ENCODE assay signal across 20 mouse cellular contexts in genomic region chr16:45643944-45644343, GRCm38 (mm10). TPM values are rescaled to one million over a fixed set of nuclear protein-coding genes. Genes with fewer than 3 reads are reported as not detected.
"Had no signal": no experiment of that assay in that cellular context is flagged by ENCODE, and none has a peak within 500 bp of the region (broad histone marks: within the 10 kb centered on the region; RNA-seq: fewer than 3 reads in every experiment).

No protein-coding gene starts in this region.

- ATAC-seq: midbrain, embryonic 15.5 days had no signal

- H3K27ac ChIP-seq: limb, embryonic 12.5 days; limb, embryonic 15.5 days; liver, embryonic 14.5 days; lung, embryonic 15.5 days; midbrain, embryonic 15.5 days; neural tube, embryonic 13.5 days had no signal

- H3K9ac ChIP-seq: limb, embryonic 12.5 days; limb, embryonic 15.5 days; liver, embryonic 14.5 days; lung, embryonic 15.5 days; midbrain, embryonic 15.5 days; neural tube, embryonic 13.5 days had no signal

- H3K4me2 ChIP-seq: limb, embryonic 12.5 days; limb, embryonic 15.5 days; lung, embryonic 15.5 days; midbrain, embryonic 11.5 days; midbrain, embryonic 15.5 days; neural tube, embryonic 13.5 days had no signal

- H3K4me1 ChIP-seq: lung, embryonic 15.5 days; midbrain, embryonic 15.5 days; neural tube, embryonic 13.5 days had no signal

- H3K36me3 ChIP-seq: limb, embryonic 12.5 days; limb, embryonic 15.5 days; lung, embryonic 15.5 days; midbrain, embryonic 15.5 days; neural tube, embryonic 13.5 days had no signal

- DNase-seq: kidney, adult 11 months; kidney, postnatal 4 days; left cerebral cortex, postnatal 4 days; retina, postnatal 1 day; right cerebral cortex, postnatal 25 days; thymus, postnatal 25 days had no signal

- H3K27me3 ChIP-seq: limb, embryonic 12.5 days; limb, embryonic 15.5 days; lung, embryonic 15.5 days; megakaryocyte, embryonic 14.5 days; midbrain, embryonic 15.5 days; neural tube, embryonic 13.5 days had no signal

- H3K9me3 ChIP-seq: limb, embryonic 12.5 days; limb, embryonic 15.5 days; lung, embryonic 15.5 days; megakaryocyte, embryonic 14.5 days; midbrain, embryonic 15.5 days; neural tube, embryonic 13.5 days had no signal

- H3K4me3 ChIP-seq: limb, embryonic 12.5 days; limb, embryonic 15.5 days; lung, embryonic 15.5 days; midbrain, embryonic 15.5 days; neural tube, embryonic 13.5 days had no signal

RNA-seq across cellular contexts. Expression of gene BC016579, which starts 9.9 kb away (rescaled TPM):
- total RNA-seq: layer of hippocampus, postnatal 14 days; left cerebral cortex, postnatal 4 days; neutrophil, adult 5-6 weeks had no signal
- polyA plus RNA-seq: midbrain, embryonic 15.5 days; neural tube, embryonic 13.5 days had no signal

RNA-seq across cellular contexts. Expression of gene Gcsam, which starts 33.8 kb away (rescaled TPM):
- total RNA-seq: layer of hippocampus, adult 18-20 months; layer of hippocampus, postnatal 14 days; left cerebral cortex, adult 8-10 months; left cerebral cortex, postnatal 14 days; left cerebral cortex, postnatal 4 days had no signal
- polyA plus RNA-seq: midbrain, embryonic 11.5 days; midbrain, embryonic 15.5 days had no signal

RNA-seq across cellular contexts. Expression of gene Tmprss7, which starts 49.5 kb away (rescaled TPM):
- polyA plus RNA-seq: stomach, embryonic 14.5 days had no signal
